Mouse (Mus musculus): Measurements from ENCODE around the gene BC004004. TPM values are rescaled to one million over a fixed set of nuclear protein-coding genes. Genes with fewer than 3 reads are reported as not detected.

Gene BC004004
- 71.7 and 73.7 TPM in 2 replicates for polyA plus RNA-seq (2016; fragmentation: Nextera tagmentation; extraction: Ambion mirVana)

DNA sequence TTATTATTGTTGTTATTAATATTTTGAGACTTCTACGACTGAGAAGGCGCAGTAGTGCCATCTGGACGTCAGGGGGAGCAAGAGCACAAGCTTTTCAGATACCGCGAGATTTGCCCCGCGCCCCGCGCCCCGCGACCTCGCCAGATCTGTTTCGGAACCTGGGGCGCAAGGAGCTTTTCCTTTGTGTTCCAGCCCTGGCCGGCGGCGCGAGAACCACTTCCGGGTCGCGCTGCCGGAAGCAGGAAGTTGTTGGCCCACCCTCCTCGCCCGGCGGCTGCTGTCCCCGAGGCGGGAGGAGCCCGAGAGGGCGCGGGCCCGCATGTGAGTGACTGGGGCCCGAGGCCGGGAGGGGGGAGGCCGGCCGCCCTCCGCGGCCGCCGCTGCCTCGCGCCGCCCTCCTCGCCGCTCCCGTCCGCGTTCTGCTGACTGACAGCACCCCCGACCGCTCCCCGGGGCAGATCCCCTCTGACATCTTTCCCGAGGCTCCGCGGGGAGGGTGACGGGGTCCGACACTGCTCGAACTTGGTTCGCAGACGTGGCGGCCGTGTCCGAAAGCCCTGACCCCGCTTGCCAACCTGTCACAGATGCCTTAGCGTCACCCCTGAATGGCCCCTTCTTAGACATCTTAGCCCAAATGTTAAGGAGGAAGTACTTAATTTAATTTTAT, at the start of gene BC004004:
Gene BC004004, plus strand, starts transcription at position 107 of the 667 bp plus-strand sequence.
- H3K27me3 ChIP-seq: no peaks in the 10 kb centered on the region
- peak within 1 kb of the TSS; percentile 77 for H3K4me2 ChIP-seq (replicated peaks)

DNA sequence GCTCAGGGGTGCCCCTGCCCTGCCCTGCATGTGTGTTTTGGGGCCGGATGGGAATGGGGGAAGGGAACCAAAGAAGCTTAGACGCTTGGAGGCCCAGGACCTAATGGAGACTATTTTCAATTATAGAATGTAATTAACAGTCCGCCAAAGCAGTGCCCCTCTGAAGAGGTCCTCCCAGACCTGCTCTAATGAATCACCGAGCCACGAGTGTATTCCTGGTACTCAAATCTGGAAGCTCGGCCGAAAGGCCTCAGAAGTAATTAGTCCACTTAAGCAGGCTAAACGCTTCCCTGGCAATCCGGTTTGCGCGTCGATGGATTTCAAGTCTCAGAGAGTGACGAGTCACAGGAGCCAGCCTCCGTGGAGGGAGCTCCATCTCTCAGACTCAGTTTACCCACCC, 48.0 kb upstream of the BC004004 start:
- Histone ChIP-seq H3K36me3 (no peaks in the 10 kb centered on the region), H3K4me3 (no peak overlapping the region), H3K9ac (replicated peaks) (no peak overlapping the region; the same call in 1 of the 2 replicates), H3K4me1 (peaks cover 22% of the 10 kb centered on the region), H3K27me3 (peaks cover 10% of the 10 kb centered on the region; the same call in 1 of the 2 replicates), H3K9me3 (no peaks in the 10 kb centered on the region), H3K4me2 (replicated peaks) (no peak overlapping the region), H3K27ac (replicated peaks) (no peak overlapping the region)
- WGBS: 55% methylated on average over 14 of the region's 14 CpGs
- no peak for ATAC-seq (ENCODE audit: low FRiP score, low read depth)

More for the DNA sequence above, at the start of gene BC004004:
- WGBS: under 1% methylated on average over 43 of the region's 63 CpGs
- Histone ChIP-seq H3K9ac (replicated peaks) (peak within 1 kb of the TSS; percentile 83), H3K36me3 (no peaks in the 10 kb centered on the region), H3K4me1 (peaks cover 16% of the 10 kb centered on the region), H3K9me3 (no peaks in the 10 kb centered on the region), H3K4me3 (peak within 1 kb of the TSS; percentile 72), H3K27ac (replicated peaks) (peak within 1 kb of the TSS; percentile 82)
- peak; percentile 92 for ATAC-seq (ENCODE audit: low FRiP score, low read depth)

DNA sequence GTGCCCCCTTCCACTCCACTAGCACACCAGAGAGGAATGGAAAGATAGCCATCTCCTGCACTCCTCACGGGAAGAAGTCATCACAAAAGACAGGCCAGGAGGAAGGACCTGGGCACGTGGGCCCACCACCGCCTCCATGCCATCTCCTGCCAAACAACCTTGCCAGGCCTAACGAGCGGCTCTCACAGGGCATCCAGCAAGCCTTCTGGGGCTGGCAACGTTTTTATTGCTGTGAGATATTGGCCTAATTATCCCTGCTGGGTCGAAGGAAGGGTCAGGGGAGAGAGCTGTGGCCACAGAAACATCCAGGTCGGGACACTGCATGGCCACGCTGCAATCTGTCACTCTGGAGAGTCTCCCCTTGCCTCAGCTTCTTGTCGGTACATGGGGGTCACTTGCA, 37.5 kb upstream of the BC004004 start:
- H3K27me3 ChIP-seq: peaks cover 16% of the 10 kb centered on the region
- peaks cover 7% of the 10 kb centered on the region; the same call in 1 of the 2 replicates for H3K4me1 ChIP-seq
- 89% methylated on average over 10 of the region's 10 CpGs for WGBS
- no peaks in the 10 kb centered on the region for H3K9me3 ChIP-seq
- no peak overlapping the region for H3K4me3 ChIP-seq
- ATAC-seq (ENCODE audit: low FRiP score, low read depth): no peak
- no peak overlapping the region for H3K4me2 ChIP-seq (replicated peaks)
- H3K36me3 ChIP-seq: no peaks in the 10 kb centered on the region
- no peak overlapping the region for H3K27ac ChIP-seq (replicated peaks)
- no peak overlapping the region for H3K9ac ChIP-seq (replicated peaks)

- WGBS: 65% methylated on average over 7 of the region's 7 CpGs
- ATAC-seq (ENCODE audit: low FRiP score, low read depth): no peak
- Histone ChIP-seq H3K4me1 (peaks cover 28% of the 10 kb centered on the region), H3K9me3 (no peaks in the 10 kb centered on the region), H3K36me3 (no peaks in the 10 kb centered on the region), H3K27me3 (peaks cover 54% of the 10 kb centered on the region), H3K9ac (replicated peaks) (no peak overlapping the region), H3K27ac (replicated peaks) (no peak overlapping the region), H3K4me3 (no peak overlapping the region), H3K4me2 (replicated peaks) (no peak overlapping the region)
These were observed 32.5 kb upstream of the BC004004 start for GRCm38 (mm10) chr17:29236111-29236510.

DNA sequence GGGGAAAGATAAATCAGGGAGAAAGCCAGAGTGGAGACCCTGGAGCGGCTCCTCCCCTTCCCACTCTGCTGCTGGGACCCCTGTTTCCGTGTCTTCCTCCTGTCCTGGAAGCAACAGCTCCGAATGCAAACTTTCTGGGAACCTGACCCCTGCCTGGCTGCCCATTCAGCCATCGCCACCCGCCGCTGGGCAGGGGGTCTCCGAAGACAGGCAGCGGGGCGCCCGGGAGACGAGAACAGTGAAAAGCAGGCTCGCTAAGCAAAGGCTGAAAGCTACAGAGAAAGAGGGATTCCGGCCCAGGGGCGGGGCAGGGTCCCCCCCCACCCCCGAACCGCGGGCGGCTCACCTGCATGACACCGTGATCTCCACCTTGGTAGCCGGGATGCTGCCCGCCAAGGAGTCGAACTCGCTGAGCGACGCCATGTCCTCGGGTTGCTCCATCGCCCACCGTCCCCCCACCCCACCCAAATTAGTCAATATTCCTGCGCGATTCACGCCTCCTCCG, 31.3 kb upstream of the BC004004 start:
- WGBS: under 1% methylated on average over 32 of the region's 32 CpGs
- H3K9ac ChIP-seq (replicated peaks): peak overlapping the region; percentile 55
- H3K27ac ChIP-seq (replicated peaks): no peak overlapping the region
- H3K27me3 ChIP-seq: peaks cover 61% of the 10 kb centered on the region
- peak overlapping the region; percentile 62 for H3K4me3 ChIP-seq
- no peaks in the 10 kb centered on the region for H3K9me3 ChIP-seq
- no peak for ATAC-seq (ENCODE audit: low FRiP score, low read depth)
- peaks cover 28% of the 10 kb centered on the region for H3K4me1 ChIP-seq
- H3K36me3 ChIP-seq: no peaks in the 10 kb centered on the region
- peak overlapping the region; percentile 100 for H3K4me2 ChIP-seq (replicated peaks)

GRCm38 (mm10) chr17:29237772-29238420, 30.7 kb upstream of the BC004004 start, which contains the start of gene Cpne5:
TSS of gene Cpne5 (minus strand) at chr17:29238167.
- under 1% methylated on average over 49 of the region's 73 CpGs for WGBS
- Histone ChIP-seq H3K4me3 (peak within 1 kb of the TSS; percentile 62), H3K27me3 (peaks cover 63% of the 10 kb centered on the region), H3K4me2 (replicated peaks) (peak within 1 kb of the TSS; percentile 100), H3K9ac (replicated peaks) (peak within 1 kb of the TSS; percentile 55), H3K9me3 (no peaks in the 10 kb centered on the region), H3K27ac (replicated peaks) (peak within 1 kb of the TSS; percentile 20; the same call in 1 of the 2 replicates), H3K36me3 (no peaks in the 10 kb centered on the region), H3K4me1 (peaks cover 28% of the 10 kb centered on the region)
- ATAC-seq (ENCODE audit: low FRiP score, low read depth): peak; percentile 57

DNA sequence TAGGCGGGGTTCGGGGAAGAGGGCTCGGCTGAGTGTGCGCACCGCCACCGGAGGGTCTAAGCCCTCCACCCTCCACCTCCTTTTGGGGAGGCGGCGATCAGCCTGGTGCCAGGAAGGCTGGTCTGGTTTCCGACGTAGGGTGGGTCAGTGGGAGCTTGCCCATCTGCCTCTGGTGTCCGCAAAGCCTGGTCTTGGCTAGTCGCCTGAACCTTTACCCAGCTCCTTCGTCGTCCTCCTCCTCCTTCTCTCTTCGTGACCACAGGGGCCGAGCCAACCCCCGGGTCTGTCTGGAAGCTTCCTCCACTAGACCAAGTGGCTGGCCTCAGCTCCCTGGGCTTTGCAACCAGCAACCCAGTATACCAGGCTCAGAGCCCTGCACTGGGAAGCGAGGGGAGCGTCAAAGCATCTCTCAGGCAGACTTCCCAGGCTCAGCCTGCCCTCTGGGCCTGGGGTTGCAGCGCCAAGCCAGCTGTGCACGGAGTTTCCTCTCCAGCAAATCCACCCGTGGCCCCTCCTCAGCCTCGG, 30.1 kb upstream of the BC004004 start:
- peak overlapping the region; percentile 62 for H3K4me3 ChIP-seq
- 0 out of 2 replicates have a peak, but pooled peaks have one; percentile 23 for ATAC-seq (ENCODE audit: low FRiP score, low read depth)
- H3K9me3 ChIP-seq: no peaks in the 10 kb centered on the region
- H3K27ac ChIP-seq (replicated peaks): peak overlapping the region; percentile 20; the same call in 1 of the 2 replicates
- H3K4me2 ChIP-seq (replicated peaks): peak overlapping the region; percentile 100
- WGBS: 4% methylated on average over 18 of the region's 23 CpGs
- H3K36me3 ChIP-seq: no peaks in the 10 kb centered on the region
- H3K9ac ChIP-seq (replicated peaks): peak overlapping the region; percentile 55
- H3K27me3 ChIP-seq: peaks cover 63% of the 10 kb centered on the region
- peaks cover 32% of the 10 kb centered on the region for H3K4me1 ChIP-seq

- peaks cover 13% of the 10 kb centered on the region for H3K36me3 ChIP-seq
- no peak for ATAC-seq (ENCODE audit: low FRiP score, low read depth)
- H3K9ac ChIP-seq (replicated peaks): 0 out of 2 replicates have a peak overlapping the region, but pooled peaks have one; percentile 0
- peaks cover 36% of the 10 kb centered on the region for H3K4me1 ChIP-seq
- peaks cover 16% of the 10 kb centered on the region for H3K27me3 ChIP-seq
- peak overlapping the region; percentile 71 for H3K27ac ChIP-seq (replicated peaks)
- 18% methylated on average over 10 of the region's 12 CpGs for WGBS
- H3K4me2 ChIP-seq (replicated peaks): peak overlapping the region; percentile 1; the same call in 1 of the 2 replicates
- H3K4me3 ChIP-seq: no peak overlapping the region
- H3K9me3 ChIP-seq: no peaks in the 10 kb centered on the region
These were observed 23.7 kb upstream of the BC004004 start for GRCm38 (mm10) chr17:29244912-29245311.

DNA sequence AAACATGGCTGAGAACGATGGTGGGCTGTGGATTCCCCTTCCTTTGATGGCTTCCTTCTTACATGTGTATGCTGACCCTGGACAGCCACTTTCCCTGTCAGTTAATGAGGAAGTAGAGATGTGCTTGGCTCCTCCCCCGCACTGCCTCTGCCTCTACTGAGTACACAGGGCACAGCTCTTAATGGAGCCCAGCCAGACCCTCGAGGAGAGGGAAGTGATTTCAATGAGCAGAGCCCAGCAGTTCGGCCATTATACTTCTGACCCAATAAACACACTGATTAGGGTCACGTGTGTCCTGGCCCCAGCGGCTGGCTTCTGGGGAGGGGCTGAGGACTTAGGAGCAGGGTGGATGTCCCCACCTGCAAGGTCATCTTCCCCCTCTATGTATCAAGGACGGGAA, 22.9 kb upstream of the BC004004 start:
- Histone ChIP-seq H3K27me3 (peaks cover 9% of the 10 kb centered on the region), H3K4me1 (peaks cover 36% of the 10 kb centered on the region), H3K4me3 (no peak overlapping the region), H3K27ac (replicated peaks) (peak overlapping the region; percentile 71), H3K4me2 (replicated peaks) (no peak overlapping the region), H3K36me3 (peaks cover 21% of the 10 kb centered on the region), H3K9ac (replicated peaks) (no peak overlapping the region), H3K9me3 (no peaks in the 10 kb centered on the region)
- peak; percentile 30; the same call in 1 of the 2 replicates for ATAC-seq (ENCODE audit: low FRiP score, low read depth)
- WGBS: 29% methylated on average over 7 of the region's 7 CpGs

DNA sequence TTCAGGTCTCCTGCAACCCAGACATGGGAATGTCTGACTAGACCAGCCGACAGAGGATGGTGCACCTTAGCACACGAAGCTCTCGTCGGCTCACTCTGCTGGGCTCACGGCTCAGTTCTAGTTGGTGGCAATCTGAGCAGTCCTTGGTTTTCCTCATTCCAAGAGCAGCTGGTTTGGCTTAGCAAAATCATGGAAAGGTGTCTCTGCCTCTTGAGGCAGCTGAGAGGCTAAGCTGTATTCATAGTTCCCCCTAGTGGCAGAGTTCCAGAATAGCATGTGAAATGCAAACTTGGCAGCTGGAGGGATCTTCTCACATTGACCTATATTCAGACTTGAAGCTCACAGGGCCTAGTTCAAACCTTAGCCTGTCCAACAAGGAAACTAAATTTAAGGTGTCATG, 22.0 kb upstream of the BC004004 start:
- no peak overlapping the region for H3K4me2 ChIP-seq (replicated peaks)
- peaks cover 36% of the 10 kb centered on the region for H3K4me1 ChIP-seq
- WGBS: 24% methylated on average over 5 of the region's 5 CpGs
- ATAC-seq (ENCODE audit: low FRiP score, low read depth): 0 out of 2 replicates have a peak, but pooled peaks have one; percentile 34
- no peaks in the 10 kb centered on the region for H3K9me3 ChIP-seq
- H3K27me3 ChIP-seq: peaks cover 9% of the 10 kb centered on the region
- no peak overlapping the region for H3K4me3 ChIP-seq
- 0 out of 2 replicates have a peak overlapping the region, but pooled peaks have one; percentile 46 for H3K27ac ChIP-seq (replicated peaks)
- H3K9ac ChIP-seq (replicated peaks): no peak overlapping the region
- H3K36me3 ChIP-seq: peaks cover 30% of the 10 kb centered on the region

DNA sequence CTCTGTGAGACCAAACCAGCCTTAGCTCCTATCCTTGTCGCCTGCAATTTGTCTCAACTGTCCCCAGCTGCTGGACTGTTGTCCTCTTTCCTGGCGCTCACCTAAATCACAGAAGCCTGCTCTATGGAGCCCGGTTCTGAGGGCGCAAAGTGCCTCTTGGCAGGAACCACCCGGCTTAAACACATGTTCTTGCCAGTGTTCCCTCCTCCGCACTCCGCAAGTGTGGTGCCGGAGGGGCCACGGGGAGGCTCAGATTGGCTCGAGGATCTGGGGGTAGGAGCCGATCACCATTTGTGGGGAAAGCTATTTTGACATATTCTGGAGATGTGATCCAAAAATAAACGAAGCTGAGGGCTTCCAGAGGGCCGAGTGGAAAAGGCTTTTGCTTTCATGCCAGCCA, 20.7 kb upstream of the BC004004 start:
- peaks cover 35% of the 10 kb centered on the region for H3K4me1 ChIP-seq
- 88% methylated on average over 13 of the region's 13 CpGs for WGBS
- H3K9ac ChIP-seq (replicated peaks): no peak overlapping the region
- no peak overlapping the region for H3K4me3 ChIP-seq
- H3K27ac ChIP-seq (replicated peaks): no peak overlapping the region
- no peak overlapping the region for H3K4me2 ChIP-seq (replicated peaks)
- no peaks in the 10 kb centered on the region for H3K9me3 ChIP-seq
- no peaks in the 10 kb centered on the region for H3K27me3 ChIP-seq
- peaks cover 43% of the 10 kb centered on the region for H3K36me3 ChIP-seq
- no peak for ATAC-seq (ENCODE audit: low FRiP score, low read depth)
